Mouse (Mus musculus) testis, adult 2 months (tissue): ENCODE results near the gene Tmem91.

Experiments
- CTCF ChIP-seq: fragments of 200-500 bp; IDR thresholded peaks from 2 replicates; pipeline ENCODE4 v1.5.1; 2012; ENCODE audit warnings: low read depth, mild to moderate bottlenecking, inconsistent platforms, low read length, moderate library complexity; ENCODE audit not compliant: control insufficient read depth, insufficient read depth, insufficient replicate concordance
- POLR2A ChIP-seq: fragments of 200-500 bp; IDR thresholded peaks from 2 replicates; pipeline ENCODE4 v1.6.1; 2012; ENCODE audit warnings: low read depth, mild to moderate bottlenecking, inconsistent platforms, low read length, moderate library complexity; ENCODE audit not compliant: control insufficient read depth

DNA sequence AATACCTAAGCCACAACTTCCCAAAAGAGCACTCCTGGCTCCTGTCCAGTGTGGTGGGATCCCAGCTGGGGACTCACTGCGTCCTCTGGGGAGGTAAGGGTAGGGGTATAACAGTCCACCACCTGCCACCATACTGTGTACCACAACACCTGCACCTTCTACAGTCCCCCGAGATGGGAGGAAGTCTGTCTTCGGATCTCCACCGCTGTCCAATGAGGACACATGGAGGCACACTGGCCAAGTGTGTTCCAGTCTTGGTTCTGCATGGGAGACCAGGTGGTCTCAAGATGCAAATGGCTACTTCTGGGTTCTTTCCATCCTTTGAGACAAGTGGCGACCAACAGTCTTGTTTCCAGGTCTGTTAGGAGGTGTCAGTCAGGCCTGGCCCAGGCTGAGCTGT, 36.2 kb upstream of the Tmem91 start:
- TF ChIP-seq CTCF (no peak), POLR2A (no peak)
